ENCODE assay signal across 21 mouse cellular contexts in the genomic region with DNA sequence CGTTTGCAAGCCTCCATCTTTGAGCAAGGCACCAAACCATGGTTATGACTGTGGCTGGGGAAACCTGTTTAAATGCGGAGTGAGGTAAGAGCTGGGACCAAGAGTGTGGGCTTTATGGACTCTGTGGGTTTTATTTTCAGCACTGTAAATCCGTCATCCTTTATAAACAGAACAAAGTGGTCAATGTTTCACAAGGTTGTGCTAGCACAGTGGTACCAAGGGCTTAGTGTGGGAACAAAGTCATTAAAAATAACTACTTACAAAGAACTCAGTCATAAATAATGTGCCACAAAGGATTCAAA. TPM values are rescaled to one million over a fixed set of nuclear protein-coding genes. Genes with fewer than 3 reads are reported as not detected.
DNase-seq lines count a peak whose midpoint lies in the region; ATAC-seq and TF ChIP-seq lines count a peak whose summit lies in the region.
"Had no signal": no experiment of that assay in that cellular context is flagged by ENCODE, and none has a peak within 500 bp of the region (broad histone marks: within the 10 kb centered on the region; RNA-seq: fewer than 3 reads in every experiment).

No protein-coding gene starts in this region.

- DNase-seq in kidney, postnatal 36 days, result no peak
- DNase-seq in embryonic facial prominence, embryonic 14.5 days (ENCODE audit: low spot score), result no peak
- DNase-seq in limb, embryonic 11.5 days (ENCODE audit: low spot score), result no peak
- DNase-seq in adrenal gland, adult 18-20 months (ENCODE audit: low spot score in 2 of 2), result no peak
- DNase-seq: cerebellum, adult 9-11 months; gastrocnemius, postnatal 36 days; heart, postnatal 36 days; kidney, adult 8-10 months; lung, adult 18-20 months; spleen, adult 18-20 months; thymus, adult 18-20 months had no signal

- H3K9ac ChIP-seq in kidney, embryonic 14.5 days (ENCODE audit: low read depth, low read length), result no peak overlapping the region
- H3K9ac ChIP-seq in embryonic facial prominence, embryonic 14.5 days (ENCODE audit: low read depth, low read length), result no peak overlapping the region
- H3K9ac ChIP-seq in limb, embryonic 11.5 days (ENCODE audit: low read length), result no peak overlapping the region
- no peak overlapping the region for H3K9ac ChIP-seq in neural tube, embryonic 14.5 days (replicated peaks; ENCODE audit: low read depth, low read length)
- no peak overlapping the region for H3K9ac ChIP-seq in intestine, postnatal 0 days (ENCODE audit: low read depth, low read length)
- H3K9ac ChIP-seq: heart, embryonic 13.5 days; hindbrain, embryonic 15.5 days; midbrain, embryonic 12.5 days had no signal

- peaks cover 12% of the 10 kb centered on the region; the same call in 1 of the 2 replicates for H3K4me1 ChIP-seq in kidney, embryonic 14.5 days (ENCODE audit: control insufficient read depth, insufficient read depth, low read length)
- peaks cover 6% of the 10 kb centered on the region; the same call in 1 of the 2 replicates for H3K4me1 ChIP-seq in embryonic facial prominence, embryonic 14.5 days (ENCODE audit: control insufficient read depth, insufficient read depth, low read length)
- no peaks in the 10 kb centered on the region for H3K4me1 ChIP-seq in limb, embryonic 11.5 days (ENCODE audit: control insufficient read depth, insufficient read depth, low read length)
- H3K4me1 ChIP-seq in neural tube, embryonic 14.5 days (ENCODE audit: control insufficient read depth, insufficient read depth, low read length), result no peaks in the 10 kb centered on the region
- H3K4me1 ChIP-seq in intestine, postnatal 0 days (replicated peaks; ENCODE audit: control insufficient read depth, insufficient read depth, low read length), result no peaks in the 10 kb centered on the region
- H3K4me1 ChIP-seq: hindbrain, embryonic 15.5 days; midbrain, embryonic 12.5 days had no signal

- H3K27ac ChIP-seq in kidney, embryonic 14.5 days (ENCODE audit: low read depth, low read length), result peak overlapping the region; percentile 38
- H3K27ac ChIP-seq in embryonic facial prominence, embryonic 14.5 days (replicated peaks; ENCODE audit: low read depth, low read length), result peak overlapping the region; percentile 25; the same call in 1 of the 2 replicates
- H3K27ac ChIP-seq in limb, embryonic 11.5 days (replicated peaks; ENCODE audit: low read depth, low read length), result no peak overlapping the region
- no peak overlapping the region for H3K27ac ChIP-seq in neural tube, embryonic 14.5 days (ENCODE audit: low read depth, low read length)
- H3K27ac ChIP-seq in intestine, postnatal 0 days (ENCODE audit: low read depth, low read length), result no peak overlapping the region
- H3K27ac ChIP-seq: heart, embryonic 13.5 days; hindbrain, embryonic 15.5 days; layer of hippocampus, adult 2 months; left cerebral cortex, adult 2 months; midbrain, embryonic 12.5 days had no signal

- H3K27me3 ChIP-seq in kidney, embryonic 14.5 days (ENCODE audit: control insufficient read depth, insufficient read depth, low read length), result no peaks in the 10 kb centered on the region
- H3K27me3 ChIP-seq in embryonic facial prominence, embryonic 14.5 days (replicated peaks; ENCODE audit: control insufficient read depth, insufficient read depth, low read length), result no peaks in the 10 kb centered on the region
- H3K27me3 ChIP-seq in limb, embryonic 11.5 days (ENCODE audit: control insufficient read depth, insufficient read depth, low read length), result no peaks in the 10 kb centered on the region
- H3K27me3 ChIP-seq in neural tube, embryonic 14.5 days (ENCODE audit: control insufficient read depth, insufficient read depth, low read length), result no peaks in the 10 kb centered on the region
- no peaks in the 10 kb centered on the region for H3K27me3 ChIP-seq in intestine, postnatal 0 days (replicated peaks; ENCODE audit: control insufficient read depth, insufficient read depth, low read length)
- H3K27me3 ChIP-seq: heart, embryonic 13.5 days; hindbrain, embryonic 15.5 days; midbrain, embryonic 12.5 days had no signal

- no peak for TF ChIP-seq CTCF in intestine, postnatal 0 days (IDR thresholded peaks at IDR 0.05; ENCODE audit: low read depth)

- H3K4me3 ChIP-seq in kidney, embryonic 14.5 days (ENCODE audit: low read length), result no peak overlapping the region
- H3K4me3 ChIP-seq in embryonic facial prominence, embryonic 14.5 days (ENCODE audit: low read depth, low read length), result no peak overlapping the region
- H3K4me3 ChIP-seq in limb, embryonic 11.5 days (ENCODE audit: low read depth, low read length), result no peak overlapping the region
- H3K4me3 ChIP-seq in neural tube, embryonic 14.5 days (ENCODE audit: low read depth, low read length), result no peak overlapping the region
- H3K4me3 ChIP-seq in intestine, postnatal 0 days (ENCODE audit: low read depth, low read length), result no peak overlapping the region
- H3K4me3 ChIP-seq: heart, embryonic 13.5 days; hindbrain, embryonic 15.5 days; layer of hippocampus, adult 2 months; left cerebral cortex, adult 2 months; midbrain, embryonic 12.5 days; myocyte had no signal

- ATAC-seq in kidney, embryonic 14.5 days (ENCODE audit: low FRiP score, low TSS enrichment), result peak; percentile 65; the same call in 1 of the 2 replicates
- no peak; the same call in 1 of the 2 replicates for ATAC-seq in embryonic facial prominence, embryonic 14.5 days (ENCODE audit: low read depth)
- peak; percentile 90 for ATAC-seq in limb, embryonic 11.5 days (ENCODE audit: insufficient number of reproducible peaks, low FRiP score, low TSS enrichment, low read depth)
- peak; percentile 75 for ATAC-seq in neural tube, embryonic 14.5 days (ENCODE audit: low read depth)
- no peak for ATAC-seq in intestine, postnatal 0 days

- 13% methylated on average over 3 of the region's 3 CpGs for WGBS in kidney, embryonic 14.5 days
- 68% methylated on average over 3 of the region's 3 CpGs for WGBS in embryonic facial prominence, embryonic 14.5 days
- whole genome bisulfite sequencing in limb, embryonic 11.5 days, result 37% methylated on average over 3 of the region's 3 CpGs
- 18% methylated on average over 3 of the region's 3 CpGs for WGBS in neural tube, embryonic 14.5 days
- 63% methylated on average over 3 of the region's 3 CpGs for WGBS in intestine, postnatal 0 days

- H3K9me3 ChIP-seq in kidney, embryonic 14.5 days (ENCODE audit: control insufficient read depth, low read length), result no peaks in the 10 kb centered on the region
- no peaks in the 10 kb centered on the region for H3K9me3 ChIP-seq in embryonic facial prominence, embryonic 14.5 days (ENCODE audit: control insufficient read depth, low read length)
- H3K9me3 ChIP-seq in limb, embryonic 11.5 days (ENCODE audit: control insufficient read depth, low read length), result no peaks in the 10 kb centered on the region
- H3K9me3 ChIP-seq in neural tube, embryonic 14.5 days (ENCODE audit: control insufficient read depth, low read length), result no peaks in the 10 kb centered on the region
- H3K9me3 ChIP-seq in intestine, postnatal 0 days (ENCODE audit: control insufficient read depth), result no peaks in the 10 kb centered on the region
- H3K9me3 ChIP-seq: heart, embryonic 13.5 days; hindbrain, embryonic 15.5 days; midbrain, embryonic 12.5 days had no signal

- H3K36me3 ChIP-seq in kidney, embryonic 14.5 days (ENCODE audit: control insufficient read depth, insufficient read depth, low read length), result no peaks in the 10 kb centered on the region
- no peaks in the 10 kb centered on the region for H3K36me3 ChIP-seq in embryonic facial prominence, embryonic 14.5 days (ENCODE audit: control insufficient read depth, insufficient read depth, low read length)
- H3K36me3 ChIP-seq in limb, embryonic 11.5 days (ENCODE audit: control insufficient read depth, insufficient read depth, low read length), result no peaks in the 10 kb centered on the region
- no peaks in the 10 kb centered on the region for H3K36me3 ChIP-seq in neural tube, embryonic 14.5 days (ENCODE audit: control insufficient read depth, insufficient read depth, low read length)
- no peaks in the 10 kb centered on the region for H3K36me3 ChIP-seq in intestine, postnatal 0 days (ENCODE audit: control insufficient read depth, insufficient read depth)
- H3K36me3 ChIP-seq: heart, embryonic 13.5 days; hindbrain, embryonic 15.5 days; midbrain, embryonic 12.5 days had no signal

- no peak overlapping the region for H3K4me2 ChIP-seq in kidney, embryonic 14.5 days (replicated peaks; ENCODE audit: low read depth, low read length)
- no peak overlapping the region for H3K4me2 ChIP-seq in embryonic facial prominence, embryonic 14.5 days (ENCODE audit: low read depth, low read length)
- H3K4me2 ChIP-seq in limb, embryonic 11.5 days (ENCODE audit: low read depth, severe bottlenecking), result no peak overlapping the region
- H3K4me2 ChIP-seq in neural tube, embryonic 14.5 days (ENCODE audit: low read depth, low read length), result no peak overlapping the region
- no peak overlapping the region for H3K4me2 ChIP-seq in intestine, postnatal 0 days (replicated peaks; ENCODE audit: low read depth)
- H3K4me2 ChIP-seq: heart, embryonic 13.5 days; hindbrain, embryonic 15.5 days; midbrain, embryonic 12.5 days had no signal

RNA-seq across cellular contexts. Expression of gene Emcn, which starts 51.2 kb away (rescaled TPM):
- 94.7 and 114 TPM in 2 replicates for polyA plus RNA-seq in kidney, embryonic 14.5 days (2014; fragmentation: Nextera tagmentation; extraction: Ambion mirVana)
- 43.9 and 48.0 TPM in 2 replicates for polyA plus RNA-seq in embryonic facial prominence, embryonic 14.5 days (2014; fragmentation: Nextera tagmentation; extraction: Ambion mirVana)
- 27.4 and 28.6 TPM in 2 replicates for polyA plus RNA-seq in limb, embryonic 11.5 days (2014; fragmentation: Nextera tagmentation; extraction: Ambion mirVana)
- polyA plus RNA-seq in neural tube, embryonic 14.5 days (2014; fragmentation: Nextera tagmentation; extraction: Ambion mirVana), result 6.3 and 17.4 TPM in 2 replicates
- 21.4 and 21.5 TPM in 2 replicates for polyA plus RNA-seq in intestine, postnatal 0 days (2015; fragmentation: Nextera tagmentation; extraction: Ambion mirVana)
- total RNA-seq in adrenal gland, adult 18-20 months (2021), result 10 to 100 TPM; 89.8 to 91.7 TPM
- total RNA-seq: ES-E14 had no signal
- polyA plus RNA-seq: myocyte had no signal

Comparison
In these comparisons a context has a peak if more than half of its experiments do, and no peak if none do; other contexts are left out.
1. ATAC-seq: peak in kidney, embryonic 14.5 days (single experiment), limb, embryonic 11.5 days (single experiment) and neural tube, embryonic 14.5 days (single experiment); none in embryonic facial prominence, embryonic 14.5 days (single experiment) and intestine, postnatal 0 days (single experiment).
2. H3K27ac ChIP-seq: peak in kidney, embryonic 14.5 days (single experiment) and embryonic facial prominence, embryonic 14.5 days (single experiment); none in limb, embryonic 11.5 days (single experiment), neural tube, embryonic 14.5 days (single experiment) and intestine, postnatal 0 days (single experiment).